Mouse (Mus musculus) embryonic fibroblast, embryonic 13.5 days (primary cell): ENCODE measurements around the gene Ndfip2. TPM values are rescaled to one million over a fixed set of nuclear protein-coding genes. Genes with fewer than 3 reads are reported as not detected.

Experiments used
- H3K27ac ChIP-seq: 2 replicates; pipeline ENCODE4 v1.5.1; 2012; ENCODE audit warnings: low read length, control low read depth, inconsistent platforms; ENCODE audit not compliant: insufficient read depth
- H3K4me1 ChIP-seq: 2 replicates; pipeline ENCODE4 v1.6.1; 2011; ENCODE audit warnings: low read length; ENCODE audit not compliant: control insufficient read depth, insufficient read depth
- H3K4me3 ChIP-seq: 2 replicates; pipeline ENCODE4 v1.5.1; 2011; ENCODE audit warnings: mild to moderate bottlenecking, control low read depth, low read length; ENCODE audit not compliant: insufficient read depth
- CTCF ChIP-seq: IDR thresholded peaks from 2 replicates; pipeline ENCODE4 v1.5.1; 2011; ENCODE audit warnings: mild to moderate bottlenecking, control low read depth, low read length, moderate library complexity, borderline replicate concordance; ENCODE audit not compliant: insufficient read depth
- POLR2A ChIP-seq: IDR thresholded peaks from 2 replicates; pipeline ENCODE4 v1.6.1; 2011; ENCODE audit warnings: low read depth, mild to moderate bottlenecking, control low read depth, low read length, moderate library complexity
- polyA plus RNA-seq: library from polyadenylated mRNA; stranded (reverse); fragments of >200 nt; gene quantifications from 2 replicates; pipeline ENCODE4 v1.2.4, GENCODE M21; 2011; ENCODE audit warnings: low read depth; ENCODE audit not compliant: missing spikeins, insufficient read length

Ndfip2 gene
- polyA plus RNA-seq, 1 experiment: 44.0 TPM

DNA sequence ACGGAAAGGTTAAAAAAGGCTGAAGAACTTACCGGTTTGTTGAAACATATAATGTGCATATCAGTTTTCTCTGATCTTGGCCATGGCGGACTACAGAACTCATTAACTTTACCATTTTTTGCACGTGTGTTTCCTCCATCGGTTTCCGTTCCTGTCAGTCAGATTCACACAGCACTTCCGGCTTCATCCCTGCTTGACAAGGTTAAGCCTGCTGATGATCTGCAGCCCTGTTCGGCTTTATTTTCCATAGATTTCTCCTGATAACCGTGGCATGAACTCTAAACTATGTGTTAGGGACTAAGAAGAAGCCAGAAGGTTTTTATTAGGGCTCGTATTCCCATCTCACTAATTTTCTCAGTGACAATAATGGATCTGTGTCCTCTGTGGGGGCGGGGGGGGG, 95.7 kb downstream of the Ndfip2 start:
- no peaks in the 10 kb centered on the region for H3K4me1 ChIP-seq
- no peak overlapping the region for H3K4me3 ChIP-seq
- H3K27ac ChIP-seq: no peak overlapping the region
- TF ChIP-seq POLR2A (no peak), CTCF (no peak)

Other genes with a start within 250 kb of the Ndfip2 start
- gene Rbm26, start 81.2 kb upstream of the Ndfip2 start, polyA plus RNA-seq: 61.4 and 76.8 TPM in 2 replicates